In genomic region chr10:102689966-102690365, GRCm38 (mm10) we compare ENCODE assay signal across 15 mouse cellular contexts.
A peak's percentile ranks its signal among the peaks of the same experiment; 100 is the strongest.
DNase-seq lines count a peak whose midpoint lies in the region; TF ChIP-seq lines count a peak whose summit lies in the region.
"Had no signal": no experiment of that assay in that cellular context is flagged by ENCODE, and none has a peak within 500 bp of the region (broad histone marks: within the 10 kb centered on the region; RNA-seq: fewer than 3 reads in every experiment).

No protein-coding gene starts in this region.

- no peaks in the 10 kb centered on the region for H3K36me3 ChIP-seq in kidney, adult 2 months (ENCODE audit: control insufficient read depth, insufficient read depth, low read length)
- H3K36me3 ChIP-seq: forebrain, embryonic 15.5 days; hindbrain, embryonic 12.5 days; liver, embryonic 13.5 days had no signal

- no peak for TF ChIP-seq POLR2A in kidney, adult 2 months (IDR thresholded peaks at IDR 0.05; ENCODE audit: low read depth, low read length)

- no peak for TF ChIP-seq CTCF in kidney, adult 2 months (conservative IDR thresholded peaks at IDR 0.05; ENCODE audit: insufficient read depth, insufficient read length, low read depth, low read length)

- H3K27me3 ChIP-seq in kidney, adult 2 months (replicated peaks; ENCODE audit: control insufficient read depth, insufficient read depth, low read length): no peaks in the 10 kb centered on the region
- H3K27me3 ChIP-seq: forebrain, embryonic 15.5 days; hindbrain, embryonic 12.5 days; liver, embryonic 13.5 days had no signal

- no peak overlapping the region for H3K4me3 ChIP-seq in kidney, adult 2 months (ENCODE audit: insufficient read depth, low read depth, low read length)
- H3K4me3 ChIP-seq: forebrain, embryonic 15.5 days; hindbrain, embryonic 12.5 days; left cerebral cortex, adult 2 months; liver, embryonic 13.5 days had no signal

- peak; percentile 90 for DNase-seq in heart, adult 11 months
- DNase-seq in heart, postnatal 4 days: no peak
- DNase-seq in kidney, adult 2 months: peak; percentile 43
- no peak for DNase-seq in kidney, adult 18-20 months
- DNase-seq in lung, postnatal 10 days: peak; percentile 5
- DNase-seq in lung, postnatal 4 days: no peak
- peak; percentile 12 for DNase-seq in skeletal muscle tissue, adult 2 months (ENCODE audit: low read depth, low spot score)
- DNase-seq: adrenal gland, adult 8-10 months; B cell, adult 2 months; cerebellum, adult 8-10 months; liver, embryonic 13.5 days; lung, embryonic 14.5 days had no signal

- peak overlapping the region; percentile 31; the same call in 1 of the 2 replicates for H3K27ac ChIP-seq in kidney, adult 2 months (ENCODE audit: insufficient read depth, low read depth, low read length)
- H3K27ac ChIP-seq: forebrain, embryonic 15.5 days; hindbrain, embryonic 12.5 days; left cerebral cortex, adult 2 months; liver, embryonic 13.5 days had no signal

- 51% methylated on average over 1 of the region's 1 CpGs for WGBS in kidney, adult 2 months

- no peaks in the 10 kb centered on the region for H3K4me1 ChIP-seq in kidney, adult 2 months (ENCODE audit: control insufficient read depth, insufficient read depth, low read length)
- H3K4me1 ChIP-seq: forebrain, embryonic 15.5 days; hindbrain, embryonic 12.5 days; liver, embryonic 13.5 days had no signal

Comparison
In these comparisons a context has a peak if more than half of its experiments do, and no peak if none do; other contexts are left out.
1. DNase-seq: peak in heart, adult 11 months (single experiment), kidney, adult 2 months (single experiment), lung, postnatal 10 days (single experiment) and skeletal muscle tissue, adult 2 months (single experiment); none in heart, postnatal 4 days (single experiment), kidney, adult 18-20 months (single experiment) and lung, postnatal 4 days (0 of 2).